Mouse (Mus musculus): ENCODE results near the gene Rbp1. TPM values are rescaled to one million over a fixed set of nuclear protein-coding genes. Genes with fewer than 3 reads are reported as not detected.

Rbp1 gene
- polyA plus RNA-seq, 1 experiment from 2014 or later, result 118 TPM

- no peak overlapping the region for H3K4me3 ChIP-seq (replicated peaks)
- H3K9me3 ChIP-seq (replicated peaks), result no peaks in the 10 kb centered on the region
- no peaks in the 10 kb centered on the region for H3K4me1 ChIP-seq
- H3K4me2 ChIP-seq, result no peak overlapping the region
- 89% methylated on average over 2 of the region's 2 CpGs for WGBS
- no peak overlapping the region for H3K9ac ChIP-seq
- no peak overlapping the region for H3K27ac ChIP-seq
- H3K36me3 ChIP-seq, result no peaks in the 10 kb centered on the region
- H3K27me3 ChIP-seq, result no peaks in the 10 kb centered on the region
- ATAC-seq (replicated peaks; ENCODE audit: low FRiP score), result no peak
These were observed 57.5 kb downstream of the Rbp1 start for GRCm38 (mm10) chr9:98480172-98480749.

GRCm38 (mm10) chr9:98482256-98482655, 59.5 kb downstream of the Rbp1 start:
- Histone ChIP-seq H3K9me3 (replicated peaks) (no peaks in the 10 kb centered on the region), H3K27ac (no peak overlapping the region), H3K27me3 (no peaks in the 10 kb centered on the region), H3K36me3 (no peaks in the 10 kb centered on the region), H3K4me1 (no peaks in the 10 kb centered on the region), H3K9ac (no peak overlapping the region), H3K4me2 (no peak overlapping the region), H3K4me3 (replicated peaks) (no peak overlapping the region)
- 50% methylated on average over 4 of the region's 4 CpGs for WGBS
- ATAC-seq (replicated peaks; ENCODE audit: low FRiP score), result no peak

DNA sequence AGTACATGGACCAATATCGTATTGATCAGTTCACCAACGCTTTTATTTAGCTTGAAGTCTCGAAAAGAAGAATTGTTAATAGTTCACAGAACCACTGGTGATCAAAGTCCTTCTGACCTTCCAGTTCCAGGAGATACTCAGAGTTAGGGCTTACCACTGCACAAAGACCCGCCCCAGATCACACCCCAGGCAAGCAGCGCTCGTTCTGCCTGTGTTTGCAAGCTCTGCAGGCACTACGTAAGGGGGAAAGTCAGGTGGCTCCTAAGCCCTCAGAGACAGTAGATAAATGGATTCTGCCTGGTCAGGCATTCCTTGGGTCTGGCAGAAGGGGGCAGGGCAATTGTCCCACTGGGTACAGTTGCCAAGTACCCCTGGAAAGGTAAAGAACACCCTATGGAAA, 62.3 kb downstream of the Rbp1 start:
- 87% methylated on average over 7 of the region's 7 CpGs for WGBS
- H3K36me3 ChIP-seq, result no peaks in the 10 kb centered on the region
- H3K27ac ChIP-seq, result no peak overlapping the region
- H3K9ac ChIP-seq, result no peak overlapping the region
- H3K9me3 ChIP-seq (replicated peaks), result no peaks in the 10 kb centered on the region
- peaks cover 2% of the 10 kb centered on the region for H3K4me1 ChIP-seq
- H3K27me3 ChIP-seq, result no peaks in the 10 kb centered on the region
- H3K4me2 ChIP-seq, result no peak overlapping the region
- no peak overlapping the region for H3K4me3 ChIP-seq (replicated peaks)
- ATAC-seq (replicated peaks; ENCODE audit: low FRiP score), result 0 out of 2 replicates have a peak, but pooled peaks have one; percentile 12

DNA sequence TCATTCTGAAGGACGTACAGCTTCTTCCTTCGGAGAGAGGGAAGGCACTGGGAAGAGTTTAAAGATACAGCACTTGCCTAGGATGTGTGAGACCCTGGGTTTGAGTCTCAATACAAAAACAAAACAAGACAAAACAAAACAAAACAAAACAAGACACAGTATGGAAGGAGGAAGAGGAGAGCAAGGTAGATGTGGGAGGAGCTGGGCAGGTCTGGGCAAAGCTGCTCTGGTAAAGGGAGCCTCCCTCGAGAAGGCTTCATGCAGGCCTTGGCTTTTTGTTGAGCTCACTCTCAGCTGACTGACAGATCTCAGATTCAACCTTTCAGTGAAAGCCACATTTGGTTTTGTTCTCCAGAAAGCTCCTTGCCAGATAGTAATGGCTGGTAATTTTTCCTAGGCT, 63.1 kb downstream of the Rbp1 start, which contains the start of gene Rbp2:
Gene Rbp2, plus strand, starts transcription at position 301 of the 400 bp plus-strand sequence.
- H3K9me3 ChIP-seq (replicated peaks), result no peaks in the 10 kb centered on the region
- no peak within 1 kb of the TSS for H3K4me2 ChIP-seq
- no peak within 1 kb of the TSS for H3K9ac ChIP-seq
- no peak for ATAC-seq (replicated peaks; ENCODE audit: low FRiP score)
- 86% methylated on average over 3 of the region's 3 CpGs for WGBS
- no peaks in the 10 kb centered on the region for H3K27me3 ChIP-seq
- no peak within 1 kb of the TSS for H3K27ac ChIP-seq
- H3K36me3 ChIP-seq, result no peaks in the 10 kb centered on the region
- H3K4me3 ChIP-seq (replicated peaks), result no peak within 1 kb of the TSS
- peaks cover 7% of the 10 kb centered on the region for H3K4me1 ChIP-seq

GRCm38 (mm10) chr9:98487273-98487672, 64.5 kb downstream of the Rbp1 start:
- 55% methylated on average over 6 of the region's 6 CpGs for WGBS
- no peak for ATAC-seq (replicated peaks; ENCODE audit: low FRiP score)

GRCm38 (mm10) chr9:98489532-98489931, 66.8 kb downstream of the Rbp1 start:
- WGBS, result 65% methylated on average over 4 of the region's 4 CpGs
- ATAC-seq (replicated peaks; ENCODE audit: low FRiP score), result no peak
- no peak overlapping the region for H3K4me3 ChIP-seq (replicated peaks)
- no peaks in the 10 kb centered on the region for H3K9me3 ChIP-seq (replicated peaks)
- H3K4me2 ChIP-seq, result no peak overlapping the region
- no peak overlapping the region for H3K9ac ChIP-seq
- H3K27me3 ChIP-seq, result no peaks in the 10 kb centered on the region
- H3K27ac ChIP-seq, result no peak overlapping the region
- no peaks in the 10 kb centered on the region for H3K36me3 ChIP-seq
- H3K4me1 ChIP-seq, result peaks cover 7% of the 10 kb centered on the region

More at GRCm38 (mm10) chr9:98487273-98487672, 64.5 kb downstream of the Rbp1 start:
- Histone ChIP-seq H3K9me3 (replicated peaks) (no peaks in the 10 kb centered on the region), H3K27ac (no peak overlapping the region), H3K4me3 (replicated peaks) (no peak overlapping the region), H3K4me2 (no peak overlapping the region), H3K9ac (no peak overlapping the region), H3K4me1 (peaks cover 7% of the 10 kb centered on the region), H3K27me3 (no peaks in the 10 kb centered on the region), H3K36me3 (no peaks in the 10 kb centered on the region)

DNA sequence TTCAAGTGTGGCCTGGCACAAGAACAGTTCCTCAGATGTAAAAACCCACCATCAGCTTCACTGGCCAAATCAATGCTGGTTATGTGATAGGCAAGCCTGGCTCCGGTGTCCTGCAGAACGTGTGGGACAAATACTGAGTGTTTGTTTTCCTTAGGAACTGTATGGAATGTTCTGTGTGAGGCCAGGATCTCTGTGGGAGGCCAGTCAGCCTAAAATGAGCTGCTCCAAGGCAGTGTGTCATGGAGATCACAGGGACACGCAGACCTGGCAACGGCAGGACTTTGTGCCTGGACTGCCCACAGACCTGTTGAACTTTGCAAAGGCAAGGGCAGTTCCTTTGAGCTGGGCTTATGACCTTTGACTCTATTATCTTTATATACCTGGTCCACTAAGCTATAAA, 67.4 kb downstream of the Rbp1 start:
- no peak overlapping the region for H3K27ac ChIP-seq
- ATAC-seq (replicated peaks; ENCODE audit: low FRiP score), result 0 out of 2 replicates have a peak, but pooled peaks have one; percentile 46

GRCm38 (mm10) chr9:98491071-98491470, 68.3 kb downstream of the Rbp1 start:
- Histone ChIP-seq H3K4me3 (replicated peaks) (no peak overlapping the region), H3K4me2 (no peak overlapping the region), H3K4me1 (peaks cover 9% of the 10 kb centered on the region), H3K9me3 (replicated peaks) (no peaks in the 10 kb centered on the region), H3K36me3 (no peaks in the 10 kb centered on the region), H3K9ac (no peak overlapping the region), H3K27me3 (no peaks in the 10 kb centered on the region), H3K27ac (no peak overlapping the region)
- 75% methylated on average over 5 of the region's 5 CpGs for WGBS
- no peak for ATAC-seq (replicated peaks; ENCODE audit: low FRiP score)

More for the DNA sequence above, 67.4 kb downstream of the Rbp1 start:
- H3K36me3 ChIP-seq, result no peaks in the 10 kb centered on the region
- no peaks in the 10 kb centered on the region for H3K9me3 ChIP-seq (replicated peaks)
- H3K9ac ChIP-seq, result no peak overlapping the region
- H3K27me3 ChIP-seq, result no peaks in the 10 kb centered on the region
- peaks cover 7% of the 10 kb centered on the region for H3K4me1 ChIP-seq
- H3K4me3 ChIP-seq (replicated peaks), result no peak overlapping the region
- WGBS, result 30% methylated on average over 4 of the region's 4 CpGs
- H3K4me2 ChIP-seq, result no peak overlapping the region

GRCm38 (mm10) chr9:98492212-98492611, 69.5 kb downstream of the Rbp1 start:
- H3K9me3 ChIP-seq (replicated peaks), result no peaks in the 10 kb centered on the region

GRCm38 (mm10) chr9:98492821-98493220, 70.1 kb downstream of the Rbp1 start:
- Histone ChIP-seq H3K4me3 (replicated peaks) (no peak overlapping the region), H3K4me2 (no peak overlapping the region), H3K27ac (no peak overlapping the region), H3K27me3 (no peaks in the 10 kb centered on the region), H3K4me1 (peaks cover 27% of the 10 kb centered on the region), H3K9me3 (replicated peaks) (no peaks in the 10 kb centered on the region), H3K9ac (no peak overlapping the region), H3K36me3 (no peaks in the 10 kb centered on the region)
- no peak for ATAC-seq (replicated peaks; ENCODE audit: low FRiP score)
- 44% methylated on average over 1 of the region's 1 CpGs for WGBS

More at GRCm38 (mm10) chr9:98492212-98492611, 69.5 kb downstream of the Rbp1 start:
- Histone ChIP-seq H3K36me3 (no peaks in the 10 kb centered on the region), H3K4me2 (no peak overlapping the region), H3K4me1 (peaks cover 21% of the 10 kb centered on the region), H3K4me3 (replicated peaks) (no peak overlapping the region), H3K9ac (no peak overlapping the region), H3K27ac (no peak overlapping the region), H3K27me3 (no peaks in the 10 kb centered on the region)
- no peak for ATAC-seq (replicated peaks; ENCODE audit: low FRiP score)
- 77% methylated on average over 5 of the region's 5 CpGs for WGBS

Other genes with a start within 250 kb of the Rbp1 start
- 10.0 and 10.4 TPM in 2 replicates for gene Nmnat3, start 135.5 kb upstream of the Rbp1 start, polyA plus RNA-seq (2015; fragmentation: Nextera tagmentation; extraction: Ambion mirVana)
- gene Rbp2, start 63.2 kb downstream of the Rbp1 start, polyA plus RNA-seq (2015; fragmentation: Nextera tagmentation; extraction: Ambion mirVana), result 0.95 and 0.97 TPM in 2 replicates
- gene Copb2, start 140.8 kb downstream of the Rbp1 start, polyA plus RNA-seq (2015; fragmentation: Nextera tagmentation; extraction: Ambion mirVana), result 171 and 180 TPM in 2 replicates
- 62.3 and 64.1 TPM in 2 replicates for gene Mrps22, start 178.7 kb downstream of the Rbp1 start, polyA plus RNA-seq (2015; fragmentation: Nextera tagmentation; extraction: Ambion mirVana)

Measured in kidney, embryonic 15.5 days (tissue).